Mouse (Mus musculus): Measurements from ENCODE around the gene 9530077C05Rik.
"Not testable (repeated sequence)": the region's sequence is repeated elsewhere in the genome, so short reads cannot be mapped to it uniquely, and the experiment has no call there.

The 9530077C05Rik gene

DNA sequence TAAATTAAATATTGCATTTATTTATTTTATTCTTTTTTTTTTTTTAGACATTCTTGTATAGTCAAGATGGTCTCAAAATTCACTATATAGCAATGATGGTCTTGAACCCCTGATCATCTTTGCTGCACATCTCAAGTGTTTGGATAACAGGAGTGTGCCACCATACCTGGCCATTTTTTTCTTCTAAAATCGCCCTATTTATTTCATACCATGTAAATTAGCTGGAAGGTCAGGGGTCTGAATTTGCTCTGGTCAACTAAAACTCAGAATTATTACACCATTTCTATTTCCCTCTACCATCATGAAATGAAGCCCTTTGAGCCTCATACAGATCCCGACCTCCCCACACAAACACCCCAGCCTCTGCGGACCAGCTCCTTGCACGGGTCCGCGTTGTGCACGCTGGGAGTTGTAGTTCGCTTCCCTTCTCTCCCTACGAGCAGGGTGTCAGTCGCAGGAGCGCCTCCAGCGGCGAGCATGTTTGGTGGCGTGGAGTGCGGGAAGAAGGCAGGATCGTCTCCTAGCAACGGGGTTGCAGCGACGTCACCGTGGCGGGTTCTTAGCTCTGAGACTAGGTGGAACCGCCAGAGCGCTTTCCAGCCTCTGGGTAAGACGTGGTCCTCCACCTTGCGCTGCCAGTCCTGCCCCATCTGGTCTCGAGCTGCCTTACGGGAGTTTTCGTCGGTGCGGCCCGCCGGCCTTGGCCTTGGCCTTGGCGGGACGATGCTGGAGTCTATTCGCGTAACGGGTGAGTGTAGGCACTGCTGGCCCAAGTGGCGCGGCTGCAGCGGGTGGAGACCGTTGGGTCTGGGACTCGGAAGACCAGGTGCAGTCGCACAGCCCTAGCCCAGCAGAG, at the start of gene 9530077C05Rik:
9530077C05Rik (plus strand) TSS at position 512 of the 856 bp plus-strand sequence.
- DNase-seq: peak; percentile 97

GRCm38 (mm10) chr9:22366221-22366620, 45.1 kb upstream of the 9530077C05Rik start:
- no peak for DNase-seq

DNA sequence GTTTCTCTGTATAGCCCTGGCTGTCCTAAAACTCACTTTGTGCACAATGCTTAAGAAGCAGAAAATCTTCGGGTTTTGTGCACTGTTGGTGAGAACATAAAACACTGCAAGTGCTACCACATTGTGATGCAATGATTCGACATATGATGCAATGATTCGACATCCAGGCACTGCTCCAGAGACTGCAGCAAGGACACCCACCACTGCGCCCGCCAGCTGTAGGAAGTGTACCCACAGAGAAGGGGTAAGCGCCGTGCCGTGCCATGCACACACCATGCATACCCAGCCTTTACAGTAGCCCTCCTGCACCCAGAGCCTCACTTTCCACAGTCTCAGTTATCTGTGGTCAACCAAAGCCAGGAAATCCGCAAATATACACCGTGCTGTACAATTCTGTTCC, 44.7 kb upstream of the 9530077C05Rik start:
- DNase-seq: no peak

GRCm38 (mm10) chr9:22368030-22368429, 43.3 kb upstream of the 9530077C05Rik start:
- no peak for DNase-seq

GRCm38 (mm10) chr9:22372760-22373159, 38.6 kb upstream of the 9530077C05Rik start:
- peak; percentile 7 for DNase-seq

GRCm38 (mm10) chr9:22376086-22376485, 35.2 kb upstream of the 9530077C05Rik start:
- no peak for DNase-seq

- DNase-seq: no peak
Observed at GRCm38 (mm10) chr9:22385890-22386289, 25.4 kb upstream of the 9530077C05Rik start.

- DNase-seq: no peak
Observed at GRCm38 (mm10) chr9:22387901-22388300, 23.4 kb upstream of the 9530077C05Rik start.

- DNase-seq: no peak
Observed at GRCm38 (mm10) chr9:22388401-22388980, 22.8 kb upstream of the 9530077C05Rik start.

GRCm38 (mm10) chr9:22389021-22389476, 22.3 kb upstream of the 9530077C05Rik start, which contains the start of gene Anln:
TSS of gene Anln (minus strand) at chr9:22389188.
- peak; percentile 96 for DNase-seq

DNA sequence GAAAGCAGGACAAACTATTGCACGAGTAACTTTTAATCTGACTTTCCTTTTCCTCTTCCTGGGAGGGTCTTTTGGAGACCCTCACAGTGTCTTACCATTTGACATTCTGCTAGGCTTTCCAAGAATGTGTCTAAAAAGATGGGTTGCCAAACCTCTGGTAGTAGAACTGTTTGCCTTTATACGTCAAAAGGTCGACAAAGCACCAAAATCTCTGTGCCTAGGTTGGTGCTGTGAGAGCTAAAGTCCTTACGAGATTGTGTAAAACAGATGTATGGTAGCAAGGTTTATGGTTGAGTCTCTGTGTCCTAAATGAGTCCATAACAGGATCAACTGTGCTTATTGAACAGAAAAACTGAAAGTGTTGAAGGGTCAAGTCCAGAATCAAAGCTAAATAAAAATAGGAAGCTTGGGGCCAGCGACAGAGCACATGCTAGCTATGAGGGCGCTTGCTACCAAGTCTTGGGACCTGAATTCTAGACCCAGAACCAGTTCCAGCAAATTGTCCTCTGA, 21.5 kb upstream of the 9530077C05Rik start:
- DNase-seq: no peak

DNA sequence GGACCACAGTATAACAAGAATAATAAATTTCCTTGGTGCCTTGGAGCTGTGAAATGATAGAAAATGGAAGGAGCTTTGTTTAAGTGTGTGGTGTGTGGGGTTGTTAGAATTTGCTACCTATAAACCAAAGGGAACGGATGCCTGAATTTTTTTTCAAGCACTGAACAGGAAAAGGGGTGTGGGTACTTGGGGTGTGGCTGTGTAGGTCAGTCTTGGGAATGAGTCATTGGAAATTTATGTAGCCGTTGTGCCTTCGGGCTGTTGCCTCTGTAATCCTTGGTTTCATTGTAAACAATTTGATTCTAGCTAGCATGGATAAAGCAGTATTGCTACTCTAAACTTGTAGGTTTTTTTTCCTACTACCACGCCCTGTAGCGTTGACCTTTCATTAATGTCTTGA, 20.9 kb upstream of the 9530077C05Rik start:
- DNase-seq: no peak

GRCm38 (mm10) chr9:22394725-22395124, 16.6 kb upstream of the 9530077C05Rik start:
- no peak for DNase-seq

DNA sequence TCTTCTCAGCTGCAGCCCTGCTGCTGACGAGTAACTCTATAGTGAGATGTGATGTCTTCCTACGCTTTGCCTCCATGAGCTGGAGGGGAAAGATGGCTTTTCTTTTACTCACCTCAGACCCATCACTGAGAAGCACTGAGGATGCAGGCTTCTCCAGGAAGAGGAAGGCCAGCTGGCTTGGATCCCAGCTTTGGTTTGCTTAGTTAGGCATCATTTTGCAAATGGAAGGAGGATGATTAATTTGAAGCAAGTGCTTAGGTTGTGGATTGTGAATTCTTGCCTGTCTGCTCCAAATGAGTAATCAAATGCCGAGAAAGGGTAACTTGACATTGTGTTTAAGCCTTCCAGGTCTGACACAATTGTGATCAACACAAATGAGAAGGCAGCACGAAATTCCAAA, 12.3 kb upstream of the 9530077C05Rik start:
- no peak for DNase-seq

GRCm38 (mm10) chr9:22402001-22402400, 9.3 kb upstream of the 9530077C05Rik start:
- DNase-seq: no peak

GRCm38 (mm10) chr9:22402976-22403375, 8.3 kb upstream of the 9530077C05Rik start:
- DNase-seq: no peak

GRCm38 (mm10) chr9:22403501-22403900, 7.8 kb upstream of the 9530077C05Rik start:
- not testable (repeated sequence) for DNase-seq

DNA sequence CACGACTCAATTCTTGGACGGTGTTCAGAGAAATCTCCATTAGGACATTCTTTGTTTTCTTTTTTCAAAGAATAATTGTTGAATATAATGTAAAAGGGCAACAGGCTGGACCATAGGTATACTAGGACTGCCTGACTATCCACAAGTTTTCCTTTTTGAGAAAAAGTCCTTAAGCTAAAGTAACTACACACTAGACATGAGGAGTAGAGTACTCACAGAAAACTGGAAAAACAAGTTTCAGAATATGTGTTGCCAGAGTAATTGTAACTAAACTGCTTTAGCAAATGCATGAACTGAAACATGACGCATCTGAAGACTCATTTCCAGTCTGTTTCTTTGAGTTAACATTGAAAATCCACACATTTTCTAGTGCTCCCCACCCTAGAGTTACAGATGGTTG, 5.9 kb upstream of the 9530077C05Rik start:
- DNase-seq: no peak

- DNase-seq: not testable (repeated sequence)
Observed at GRCm38 (mm10) chr9:22407633-22408032, 3.7 kb upstream of the 9530077C05Rik start.

DNA sequence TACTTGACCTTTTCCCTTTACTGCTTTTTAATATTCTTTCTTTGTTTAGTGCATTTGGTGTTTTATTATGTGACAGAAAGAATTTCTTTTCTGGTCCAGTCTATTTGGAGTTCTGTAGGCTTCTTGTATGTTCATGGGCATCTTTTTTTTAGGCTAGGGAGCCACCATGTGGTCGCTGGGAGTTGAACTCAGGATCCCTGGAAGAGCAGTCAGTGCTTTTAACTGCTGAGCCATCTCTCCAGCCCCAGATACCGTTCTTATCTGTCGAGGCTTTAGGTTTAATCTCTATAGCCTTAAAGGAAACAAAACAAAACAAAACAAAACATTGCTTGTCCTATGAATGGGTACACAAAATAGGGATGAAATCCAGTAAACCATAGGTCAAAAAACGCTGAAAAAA, 3.0 kb upstream of the 9530077C05Rik start:
- DNase-seq: not testable (repeated sequence)

DNA sequence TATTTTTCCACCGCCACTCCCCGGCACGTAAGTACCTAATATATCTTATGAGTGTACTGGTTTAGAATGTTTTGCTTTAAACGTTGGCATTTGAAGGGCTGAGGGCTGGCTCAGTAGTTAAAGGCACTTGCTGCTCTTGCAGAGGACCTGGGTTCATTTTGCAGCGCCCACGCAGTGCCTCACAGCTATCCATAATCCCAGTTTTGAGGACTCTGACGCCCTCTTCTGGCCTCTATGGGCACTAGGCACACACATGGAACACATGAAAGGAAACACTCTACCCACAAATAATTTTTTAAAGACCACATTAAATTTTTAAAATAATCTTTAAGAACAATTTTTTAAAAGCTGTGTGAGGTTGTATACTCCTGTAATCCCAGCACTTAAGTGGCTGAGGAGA, 1.8 kb upstream of the 9530077C05Rik start:
- no peak for DNase-seq

GRCm38 (mm10) chr9:22416187-22416586, 4.9 kb downstream of the 9530077C05Rik start:
- no peak for DNase-seq

- no peak for DNase-seq
Observed at GRCm38 (mm10) chr9:22417547-22417946, 6.2 kb downstream of the 9530077C05Rik start.

DNA sequence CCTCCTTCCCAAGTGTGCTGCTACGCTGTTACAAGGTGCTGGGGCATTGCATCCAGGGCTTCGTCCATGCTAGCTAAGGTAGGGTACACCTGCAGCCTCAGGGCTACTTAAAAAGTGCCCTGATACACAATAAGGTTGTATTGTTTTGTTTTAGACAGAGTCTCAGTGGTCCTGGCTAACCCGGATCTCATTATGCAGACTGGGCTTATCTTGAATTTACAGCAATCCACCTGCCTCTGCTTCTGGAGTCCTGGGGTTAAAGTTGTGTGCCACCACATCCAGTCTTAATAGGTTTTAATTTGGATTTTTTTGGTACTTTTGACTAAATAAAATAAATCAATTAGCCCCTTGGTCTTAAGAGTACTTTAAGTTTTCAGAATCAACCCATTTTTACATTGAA, 8.6 kb downstream of the 9530077C05Rik start:
- no peak for DNase-seq

Data from right cerebral cortex, postnatal 4 days (tissue).